Mouse (Mus musculus) heart, adult 11 months (tissue): Measurements from ENCODE around the gene Sgms1.
A peak's percentile ranks its signal among the peaks of the same experiment; 100 is the strongest.

Experiments used
- DNase-seq: peaks from one replicate; pipeline ENCODE4 v3.0.0; 2022

Gene Sgms1

DNA sequence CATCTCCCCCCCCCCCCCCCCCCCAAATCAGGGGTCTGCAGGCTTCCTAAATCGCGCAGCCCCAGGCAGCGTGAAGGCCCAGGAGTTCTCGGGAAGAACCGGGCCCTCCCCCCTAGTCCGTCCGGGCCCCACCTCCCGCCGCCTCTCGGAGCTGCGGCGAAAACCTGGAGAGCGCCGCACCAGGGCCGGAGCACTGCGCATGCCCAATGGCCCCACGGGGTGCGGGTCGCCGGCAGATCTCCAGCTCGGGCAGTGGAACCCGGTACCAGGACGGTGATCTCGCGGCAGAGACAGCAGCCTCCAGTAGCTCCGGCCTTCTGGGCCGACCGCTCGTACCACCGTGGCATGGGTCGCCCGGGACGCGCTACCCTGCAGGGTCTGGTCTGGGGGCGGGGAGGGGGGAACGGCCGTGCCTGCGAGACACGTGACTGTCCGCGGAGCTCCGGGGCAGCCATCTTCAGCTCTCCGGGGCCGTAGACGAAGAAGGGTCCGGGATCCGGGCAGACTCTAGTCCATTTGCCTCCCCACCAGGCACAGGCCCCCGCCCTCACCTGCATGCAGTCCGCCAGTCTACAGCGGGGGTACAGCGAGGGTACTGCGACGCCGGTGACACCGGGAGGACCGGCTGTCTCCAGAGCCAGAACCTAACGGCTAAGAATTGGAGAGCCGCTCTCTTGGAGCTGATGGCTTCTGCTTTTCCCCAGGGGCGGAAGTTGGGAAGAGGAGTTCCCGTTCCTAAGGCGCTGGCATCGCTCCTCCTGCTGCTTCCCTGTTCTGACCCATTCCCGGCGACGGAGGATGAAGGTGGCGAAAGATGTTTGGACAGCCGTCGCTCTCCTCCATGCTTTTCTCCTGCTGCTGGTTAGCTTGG, at the start of gene Sgms1:
Gene Sgms1, minus strand, starts transcription at position 714 of the 871 bp plus-strand sequence.
- peak; percentile 99 for DNase-seq

DNA sequence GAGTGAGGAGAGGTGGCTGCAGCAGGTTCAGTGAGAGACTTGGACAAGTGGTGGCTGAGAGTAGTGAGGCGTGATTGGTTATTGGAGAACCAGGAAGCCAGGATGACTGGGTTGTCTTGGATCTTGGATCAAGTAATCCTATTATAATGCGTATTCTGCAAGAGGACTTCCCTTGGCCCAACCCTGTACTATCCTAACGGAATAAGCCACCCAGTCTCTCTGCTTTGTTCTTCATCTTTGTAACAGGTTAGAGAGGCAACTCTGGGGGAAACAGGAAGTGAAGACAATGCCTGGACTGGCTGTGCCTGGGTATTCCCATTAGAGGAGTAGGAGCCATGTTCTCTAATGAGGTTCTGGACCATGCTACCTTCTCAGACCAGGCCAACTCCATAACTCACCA, 36.3 kb upstream of the Sgms1 start:
- peak; percentile 69 for DNase-seq

- no peak for DNase-seq
Observed at GRCm38 (mm10) chr19:32424706-32425105, 35.2 kb upstream of the Sgms1 start.

DNA sequence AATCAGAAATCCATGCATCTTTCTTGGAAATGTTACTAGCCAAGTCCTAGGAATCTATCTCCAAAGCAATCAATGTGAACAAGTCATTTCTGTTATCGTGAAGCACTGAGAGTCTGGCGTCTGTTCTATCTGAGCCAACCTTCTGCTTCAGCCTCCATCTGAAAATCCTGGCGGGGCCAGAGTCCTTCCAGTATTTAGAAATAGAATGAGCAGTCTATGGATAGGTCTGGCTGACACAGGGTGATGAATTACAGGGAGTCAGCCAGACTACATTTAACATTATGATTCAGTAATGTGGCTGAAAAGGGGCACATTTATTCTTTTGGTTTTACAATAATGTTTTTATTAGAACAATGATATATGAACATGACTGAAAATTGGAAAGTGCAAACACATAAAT, 29.6 kb upstream of the Sgms1 start:
- no peak for DNase-seq

DNA sequence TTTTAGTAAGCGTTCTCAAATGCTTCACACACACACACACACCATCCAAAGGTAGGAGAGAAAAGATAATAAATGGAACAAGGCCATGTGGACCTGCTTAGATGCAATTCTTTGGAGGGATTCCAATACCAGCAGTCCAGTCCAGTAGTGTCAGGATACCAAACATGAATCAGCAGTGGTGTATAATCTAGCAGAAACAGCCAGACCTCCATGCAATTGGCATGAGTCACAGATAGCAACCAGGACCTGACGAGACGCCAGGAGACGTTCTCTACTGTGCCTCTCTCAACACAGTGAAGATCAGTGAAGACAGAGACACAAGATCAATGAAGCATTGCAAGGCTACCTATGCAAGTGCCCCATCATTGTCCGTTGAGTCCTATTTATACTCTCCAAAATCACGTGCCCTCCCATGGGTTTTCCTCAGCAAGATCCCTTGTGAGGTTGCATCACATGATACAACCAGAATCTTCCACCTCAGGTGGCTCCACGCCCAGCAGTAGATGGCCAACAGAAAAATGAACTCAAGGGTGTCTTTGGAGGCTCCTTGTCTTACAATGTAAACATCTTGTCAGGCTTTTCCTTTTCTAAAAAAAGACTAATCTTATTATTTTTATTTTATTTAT, 27.3 kb upstream of the Sgms1 start:
- DNase-seq: peak; percentile 81

- peak; percentile 23 for DNase-seq
Observed at GRCm38 (mm10) chr19:32409603-32410360, 20.3 kb upstream of the Sgms1 start.

DNA sequence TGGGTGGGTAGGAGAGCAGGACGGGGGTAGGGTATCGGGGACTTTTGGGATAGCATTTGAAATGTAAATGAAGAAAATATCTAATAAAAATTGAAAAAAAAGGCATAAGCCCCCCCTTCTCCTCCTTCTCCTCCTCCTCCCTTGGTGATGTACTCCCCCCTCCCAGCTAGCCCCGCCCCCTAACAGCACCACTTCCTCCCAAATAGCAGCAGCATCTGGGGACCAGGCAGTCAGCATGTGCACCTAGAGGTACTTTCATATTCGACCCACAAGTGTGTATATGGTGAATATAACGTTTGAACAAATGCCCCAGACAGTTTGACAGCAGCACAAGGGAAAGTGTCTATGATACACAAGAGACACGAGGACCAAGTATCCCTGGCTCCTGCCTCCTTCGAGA, 17.2 kb upstream of the Sgms1 start:
- DNase-seq: no peak

DNA sequence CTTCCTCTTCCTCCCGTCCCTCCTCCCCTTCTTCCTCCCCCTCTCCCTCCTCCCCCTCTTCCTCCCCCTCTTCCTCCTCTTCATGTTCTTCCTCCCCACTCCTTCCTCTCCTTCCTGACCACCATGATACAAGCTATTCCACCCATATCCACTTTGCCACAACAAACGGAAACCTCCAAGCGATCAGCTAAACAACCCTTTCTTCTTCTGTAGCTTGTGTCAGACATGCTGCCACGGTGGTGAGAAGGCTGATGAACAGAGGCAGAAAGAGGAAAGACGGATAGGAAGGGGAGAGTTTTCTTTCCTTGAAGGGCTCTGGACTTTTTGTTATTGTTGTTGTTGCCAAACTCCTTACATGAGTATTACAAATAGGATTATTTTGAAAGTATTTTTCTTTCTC, 14.9 kb upstream of the Sgms1 start:
- no peak for DNase-seq

- DNase-seq: no peak
Observed at GRCm38 (mm10) chr19:32403834-32404233, 14.3 kb upstream of the Sgms1 start.

GRCm38 (mm10) chr19:32398491-32398890, 9.0 kb upstream of the Sgms1 start:
- DNase-seq: no peak

DNA sequence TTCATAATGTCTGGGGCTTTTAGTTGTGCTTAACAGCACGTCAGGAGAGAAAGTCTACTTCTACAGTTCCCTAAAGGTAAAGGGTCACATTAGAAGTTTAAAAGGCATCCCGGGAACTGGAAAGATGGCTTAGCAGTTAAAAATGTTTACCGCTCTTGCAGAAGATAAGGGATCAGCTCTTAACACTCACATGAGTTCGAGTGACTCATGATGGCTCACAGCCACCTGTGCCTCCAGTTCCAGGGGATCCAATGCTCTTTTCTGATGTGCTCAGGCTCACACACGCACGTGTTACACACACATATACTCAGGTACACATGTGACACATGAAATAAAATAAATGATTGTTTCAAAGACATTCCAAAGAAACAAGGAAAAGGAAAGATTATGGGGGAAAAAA, 6.8 kb upstream of the Sgms1 start:
- no peak for DNase-seq

DNA sequence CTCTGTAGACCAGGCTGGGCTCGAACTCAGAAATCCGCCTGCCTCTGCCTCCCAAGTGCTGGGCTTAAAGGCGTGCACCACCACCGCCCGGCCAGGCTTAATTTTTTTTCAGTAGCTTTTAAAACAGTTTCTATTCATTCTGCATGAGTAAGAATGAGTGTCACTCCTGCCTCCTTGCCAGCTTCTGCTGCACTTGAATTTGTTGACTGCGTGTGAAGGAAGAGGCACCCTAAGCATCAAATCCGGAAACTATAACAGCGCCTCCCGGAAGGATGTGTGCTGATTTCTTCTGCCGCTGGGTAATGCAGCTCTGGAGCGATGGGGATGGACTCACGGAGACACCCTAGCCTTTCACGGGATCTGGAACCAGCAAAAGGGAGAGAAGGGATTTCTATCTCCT, 5.3 kb upstream of the Sgms1 start:
- peak; percentile 82 for DNase-seq

DNA sequence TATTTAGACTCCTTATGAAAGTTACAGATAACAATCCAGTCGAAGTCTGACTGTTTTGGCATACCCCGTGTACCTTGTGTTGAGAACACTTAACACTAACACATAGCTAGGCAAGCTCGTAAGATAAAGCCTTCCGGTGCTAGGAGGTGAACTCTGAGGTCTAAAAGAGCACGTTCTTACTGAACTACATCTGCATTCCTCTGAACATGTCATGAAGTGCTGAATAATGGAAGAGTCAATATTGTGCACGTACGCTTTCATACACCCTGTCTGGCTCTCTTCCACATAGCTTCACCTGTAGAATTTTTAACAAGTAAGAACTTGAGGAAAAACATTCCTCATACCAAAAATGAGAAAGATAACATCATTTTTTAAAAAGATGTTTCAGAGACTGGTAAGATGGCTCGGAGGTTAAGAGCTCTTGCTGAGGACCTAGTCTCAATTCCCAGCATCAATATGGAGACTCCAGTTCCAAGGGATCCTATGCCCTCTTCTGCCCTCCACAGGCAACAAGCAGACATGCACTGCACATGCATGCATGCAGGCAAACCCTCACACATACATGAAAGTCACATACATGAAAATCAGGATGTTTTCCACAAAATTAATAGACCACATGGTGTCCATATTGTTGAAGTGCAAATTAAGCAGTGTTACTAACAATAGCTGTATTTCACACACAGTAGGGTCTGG, 4.4 kb upstream of the Sgms1 start:
- DNase-seq: peak; percentile 52

DNA sequence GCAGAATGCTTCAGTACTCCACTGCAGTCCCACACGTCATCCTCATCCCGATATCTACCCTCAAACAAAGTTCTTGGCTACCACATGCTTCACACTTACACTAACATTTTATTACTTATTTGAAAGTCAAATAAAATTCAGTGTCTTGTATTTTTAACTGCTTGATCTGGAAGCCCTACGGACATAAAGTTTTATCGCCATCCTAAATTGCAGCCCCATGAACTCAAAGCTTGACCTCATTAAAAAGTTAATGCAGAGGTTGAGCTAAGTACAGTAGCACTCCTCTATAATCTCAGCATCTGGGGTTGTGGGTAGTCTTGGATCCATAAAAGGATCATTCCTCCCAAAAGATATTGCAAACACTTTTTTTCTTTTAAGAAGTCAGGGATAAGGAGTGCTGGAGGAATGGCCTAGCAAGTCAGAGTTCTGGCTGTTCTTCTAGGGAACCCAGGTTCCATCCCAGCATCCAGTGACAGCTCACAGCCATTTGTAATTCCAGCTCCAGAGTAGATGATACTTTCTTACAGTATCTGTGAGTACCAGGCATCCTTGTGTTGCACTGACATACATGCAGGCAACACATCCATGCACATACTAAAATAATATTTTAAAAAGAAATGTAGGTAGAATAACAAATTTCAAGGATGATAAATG, 3.7 kb upstream of the Sgms1 start:
- DNase-seq: peak; percentile 57

- DNase-seq: peak; percentile 48
Observed at GRCm38 (mm10) chr19:32391441-32391840, 1.9 kb upstream of the Sgms1 start.

DNA sequence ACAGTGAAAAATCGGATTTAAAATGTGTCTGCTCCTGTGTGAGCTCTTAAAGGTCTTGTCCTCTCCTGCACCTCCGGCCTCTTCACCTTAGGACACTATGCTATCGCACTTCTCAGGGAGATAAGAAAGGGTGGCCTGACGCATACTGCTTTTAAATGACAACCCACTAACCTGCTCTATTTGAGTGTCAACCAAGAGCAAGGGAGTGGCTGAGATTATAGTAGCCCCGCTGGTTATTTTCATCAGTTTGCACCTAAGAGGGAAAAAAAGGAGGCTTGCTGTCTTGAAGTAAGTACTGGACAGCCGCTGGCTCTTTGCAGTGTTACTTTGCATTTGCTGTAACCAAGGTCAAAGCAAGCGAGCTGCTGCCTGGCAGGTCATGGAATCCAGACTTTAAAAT, 602 bp upstream of the Sgms1 start:
- no peak for DNase-seq

- peak; percentile 99 for DNase-seq
Observed at GRCm38 (mm10) chr19:32388191-32388921, 1.2 kb downstream of the Sgms1 start.

GRCm38 (mm10) chr19:32387403-32388190, 1.9 kb downstream of the Sgms1 start:
- DNase-seq: peak; percentile 97

DNA sequence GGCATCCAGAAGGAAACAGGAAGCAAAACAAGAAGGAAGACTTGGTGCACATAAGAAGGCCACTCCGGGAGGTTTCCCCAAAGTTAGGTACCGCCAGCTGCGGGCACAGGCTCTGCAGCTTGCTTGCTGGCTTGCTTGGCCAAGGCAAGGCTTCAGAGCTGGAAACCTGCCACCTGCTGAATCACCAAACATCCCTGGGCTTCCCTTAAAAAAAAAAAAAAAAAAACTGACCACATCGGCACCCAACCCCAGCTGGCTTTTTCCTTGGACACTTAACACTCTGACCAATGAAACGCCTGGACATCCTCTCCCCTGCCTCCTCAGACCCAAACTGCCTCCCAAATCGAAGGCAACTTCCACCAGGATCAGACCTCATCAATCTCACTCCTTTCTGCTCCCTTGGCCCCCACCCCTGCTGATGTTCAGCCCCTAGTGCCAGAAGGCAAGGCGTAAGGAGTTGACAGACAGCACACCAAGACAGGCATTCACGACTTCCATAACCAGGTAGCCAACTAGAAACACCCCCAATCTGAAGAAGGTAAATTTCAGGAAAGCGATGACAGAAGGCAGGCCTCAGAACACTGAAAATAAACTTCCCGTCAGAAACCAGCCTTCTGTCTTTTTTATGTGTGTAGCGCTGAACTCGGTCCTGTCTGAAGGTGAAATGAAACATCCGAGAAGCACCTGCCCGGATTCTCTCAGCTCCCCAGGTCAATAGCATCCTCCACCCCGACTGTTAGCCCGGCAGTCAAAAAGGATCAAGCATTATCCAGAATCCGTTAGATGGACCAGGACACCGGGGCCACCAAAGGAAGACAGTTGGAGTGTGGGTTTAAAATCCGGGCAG, 2.7 kb downstream of the Sgms1 start:
- DNase-seq: peak; percentile 98

DNA sequence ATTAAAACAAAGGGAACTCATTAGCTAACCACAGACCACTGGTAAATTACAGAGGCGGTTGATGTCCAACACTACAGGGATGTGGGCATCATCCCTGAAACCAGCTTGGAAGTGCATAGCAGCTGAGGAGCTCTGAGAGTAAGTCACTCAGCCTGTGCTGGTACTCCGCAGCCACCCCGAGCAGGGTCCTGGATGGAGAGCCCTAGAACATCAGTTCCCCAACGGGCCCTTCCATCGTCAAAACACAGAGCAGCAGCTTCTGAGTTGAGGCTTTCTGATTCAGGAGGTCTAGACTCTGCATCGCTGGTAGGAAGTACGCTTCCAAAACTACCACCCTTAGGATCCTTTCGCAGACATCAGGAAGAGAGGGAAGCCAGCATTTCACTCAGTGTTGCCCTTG, 5.8 kb downstream of the Sgms1 start:
- peak; percentile 86 for DNase-seq
